Mouse (Mus musculus) thymus, postnatal 10 days (tissue): Measurements from ENCODE around the gene 1700019N19Rik.

Source experiments
- DNase-seq, 2 experiments: peaks; one replicate each; pipeline ENCODE4 v3.0.0; 2021; ENCODE audit warnings: low spot score in 2 of 2

1700019N19Rik gene

DNA sequence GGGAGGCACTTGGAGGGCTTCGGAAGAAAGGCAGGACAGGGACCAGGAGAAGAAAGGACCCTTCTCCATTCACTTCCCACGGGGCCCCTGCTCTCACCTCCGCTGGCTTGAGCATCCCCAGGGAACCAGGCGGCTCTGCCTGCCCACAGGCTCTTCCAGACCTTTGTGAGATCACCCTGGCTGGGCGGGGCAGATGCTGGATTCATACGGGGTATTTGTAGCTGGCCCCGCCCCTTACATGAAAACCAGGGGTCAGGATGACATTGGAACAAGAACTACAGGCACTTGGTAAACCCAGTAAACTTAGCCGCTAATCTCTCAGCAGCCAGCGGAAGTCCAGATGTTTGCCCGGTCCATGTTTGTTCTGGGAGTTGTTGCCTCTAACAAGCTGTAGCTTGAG, at the start of gene 1700019N19Rik:
Gene 1700019N19Rik, minus strand, starts transcription at position 178 of the 400 bp plus-strand sequence.
- DNase-seq: no peak

DNA sequence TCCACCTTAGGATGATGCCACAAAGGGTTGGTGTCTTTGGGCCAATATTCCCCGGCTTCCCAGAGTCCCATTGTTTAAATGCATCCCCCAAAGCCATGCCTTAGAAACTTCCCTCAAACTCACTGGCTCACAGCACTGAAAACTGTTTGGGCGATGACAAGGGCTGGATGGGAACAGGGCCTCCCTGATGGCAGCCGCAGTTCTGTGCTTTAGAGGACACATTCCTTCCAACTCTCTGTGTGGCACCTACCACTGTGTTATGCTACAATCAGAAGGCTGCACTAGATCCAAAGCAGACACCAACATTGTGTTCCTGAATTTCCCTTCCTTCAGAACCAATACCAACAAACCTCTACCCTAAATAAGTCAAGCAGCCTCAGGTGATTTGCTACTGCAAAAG, 49.3 kb upstream of the 1700019N19Rik start:
- DNase-seq: no peak

DNA sequence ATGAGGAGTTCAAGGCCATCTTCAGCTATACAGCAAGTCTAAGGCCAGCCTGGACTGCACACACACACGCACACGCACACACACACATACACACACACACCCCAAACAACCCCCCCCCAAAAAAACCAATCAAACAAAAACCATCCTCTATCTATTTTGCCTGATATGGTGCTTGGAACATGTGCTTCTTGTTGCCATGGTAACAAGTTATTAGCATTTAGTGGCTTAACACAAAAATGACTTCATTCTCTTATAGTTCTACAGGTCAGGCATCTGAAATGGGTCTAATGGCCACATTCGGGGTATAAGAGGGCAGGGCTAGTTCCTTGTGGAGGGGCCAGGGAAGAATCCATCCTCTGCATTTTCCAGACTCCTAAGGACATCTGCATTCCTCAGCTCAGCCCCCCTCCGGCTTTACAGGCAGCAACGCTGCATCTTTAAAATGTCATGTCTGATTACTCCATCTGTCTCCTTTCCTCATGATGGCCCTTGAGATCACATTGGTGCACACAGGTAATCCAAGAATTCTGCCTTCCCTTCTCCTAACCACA, 46.5 kb upstream of the 1700019N19Rik start:
- no peak for DNase-seq

DNA sequence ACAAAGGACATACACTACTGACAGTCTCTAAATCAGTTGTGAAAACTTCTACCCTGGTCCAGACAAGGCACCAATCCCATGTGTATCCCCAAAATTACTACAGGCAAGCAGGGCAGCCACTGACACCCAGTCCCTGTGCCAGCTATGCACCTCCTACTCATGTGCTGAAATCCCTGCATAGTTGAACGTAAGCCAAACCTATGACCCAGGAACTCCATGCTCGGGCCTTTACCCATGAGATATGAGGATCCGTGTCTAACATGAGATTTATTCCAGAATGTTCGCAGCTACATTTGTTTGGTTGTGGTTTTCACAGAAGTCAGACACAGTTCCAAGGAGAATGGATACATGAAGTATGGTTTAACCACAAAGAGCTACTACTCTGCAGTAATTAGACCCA, 45.5 kb upstream of the 1700019N19Rik start:
- no peak for DNase-seq

DNA sequence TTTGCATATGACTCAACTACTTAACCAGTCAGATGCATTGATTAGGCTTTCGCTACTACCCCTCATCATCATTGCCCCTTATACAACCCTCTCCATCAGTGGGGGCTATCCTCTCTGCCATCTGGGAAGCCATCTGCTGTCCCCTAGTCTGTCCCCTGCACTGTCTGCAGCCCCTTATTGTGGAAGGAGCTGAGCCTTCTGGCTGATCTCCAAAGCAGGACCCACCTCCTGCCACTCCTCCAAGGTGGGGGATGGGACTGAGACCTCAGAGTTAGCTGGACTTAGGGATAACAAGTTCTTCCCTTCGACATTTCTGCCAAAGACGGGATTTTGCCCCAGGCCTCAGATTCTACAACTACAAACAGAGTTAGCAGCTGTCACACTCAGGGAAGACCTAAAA, 45.1 kb upstream of the 1700019N19Rik start:
- no peak for DNase-seq

DNA sequence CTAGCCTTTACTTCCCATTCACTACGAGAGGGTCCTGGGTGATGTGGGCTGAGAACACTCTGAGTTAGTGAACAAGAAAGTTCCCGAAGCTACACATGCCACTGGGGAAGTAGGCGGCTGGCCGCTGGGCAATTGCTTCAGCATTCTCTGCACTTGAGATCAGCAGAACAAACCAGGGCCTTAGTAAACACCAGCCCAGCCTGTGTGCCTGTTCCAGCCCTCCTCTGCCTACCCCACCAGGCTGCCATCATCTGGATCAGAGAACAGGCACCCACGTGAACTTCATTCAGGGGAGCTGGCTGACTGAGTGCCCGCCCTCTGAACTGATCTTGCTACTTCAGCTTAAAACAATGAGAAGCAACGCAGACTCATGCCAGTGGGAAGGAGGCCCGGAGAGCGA, 44.4 kb upstream of the 1700019N19Rik start:
- DNase-seq: no peak

DNA sequence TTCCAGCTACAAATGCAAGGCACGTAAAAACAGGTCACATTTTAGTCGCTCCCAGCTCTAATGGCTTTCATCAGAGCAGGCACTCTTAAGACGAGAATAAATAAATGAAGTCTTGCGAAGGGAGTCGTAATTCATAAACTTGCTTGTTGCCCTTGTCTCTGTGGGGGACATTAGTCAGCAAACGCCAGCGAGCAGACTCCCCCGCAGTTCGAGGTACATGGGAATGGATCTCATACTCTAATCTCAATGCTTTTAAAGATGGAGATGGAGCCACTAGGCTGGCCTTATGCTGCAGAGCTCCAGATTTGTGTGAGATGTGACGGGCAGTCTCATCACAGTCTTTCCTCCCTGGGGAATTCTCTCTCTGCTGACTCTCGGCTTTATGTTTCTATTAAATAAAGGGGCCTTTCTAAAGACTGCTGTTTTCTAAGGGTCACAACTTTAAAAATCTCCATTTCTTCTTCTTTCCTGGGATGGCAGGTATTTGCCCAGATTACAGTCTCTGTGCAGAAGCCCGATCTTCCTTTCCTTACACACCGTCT, 39.4 kb upstream of the 1700019N19Rik start:
- no peak for DNase-seq

DNA sequence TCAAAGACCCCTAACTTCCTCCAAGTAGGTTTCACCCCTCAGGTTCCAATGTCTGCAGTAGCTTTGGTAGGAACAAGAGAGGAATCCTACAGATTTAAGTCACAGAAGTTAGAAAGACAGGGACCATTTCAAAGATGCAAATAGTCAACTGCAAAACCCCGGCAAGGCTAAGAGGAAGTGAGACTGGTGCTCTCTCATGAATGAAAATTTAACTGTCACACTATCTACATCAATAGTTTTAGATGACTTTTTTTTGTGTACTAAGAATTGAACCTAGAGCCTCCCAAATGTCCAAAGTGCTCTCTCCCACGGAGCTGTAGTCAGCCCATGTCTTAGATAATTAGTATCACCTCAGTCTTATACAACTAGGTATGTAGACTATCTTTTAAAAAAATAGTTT, 38.7 kb upstream of the 1700019N19Rik start:
- no peak for DNase-seq

DNA sequence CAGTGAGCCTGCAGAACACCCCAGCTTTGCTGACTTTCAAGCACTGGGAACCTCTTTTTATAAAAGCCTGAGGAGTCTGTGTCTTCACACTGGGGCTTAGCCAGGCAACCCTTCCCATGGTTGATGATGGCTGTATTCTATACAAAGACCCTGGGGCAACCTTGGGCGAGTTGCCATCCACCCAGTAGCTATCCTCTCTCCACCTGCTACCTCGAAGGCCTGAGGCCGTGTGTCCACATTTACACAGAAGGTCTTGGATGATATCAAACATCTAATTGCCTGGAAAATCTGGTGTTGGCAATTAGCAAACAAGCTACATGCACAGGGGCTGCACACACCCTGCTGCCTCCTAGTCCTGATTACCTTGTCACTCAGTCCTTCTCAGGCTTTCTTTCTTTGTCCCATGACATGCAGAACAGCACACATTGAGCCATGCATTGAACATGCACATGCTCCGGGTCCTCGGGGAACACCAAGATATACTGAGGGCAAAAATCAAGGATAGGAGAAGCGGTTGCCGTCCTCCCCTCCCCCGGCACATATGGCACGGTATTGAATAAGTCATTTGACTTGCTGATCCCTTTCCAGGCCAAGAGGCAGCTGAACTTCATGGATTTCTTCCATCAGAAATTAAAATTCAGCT, 37.1 kb upstream of the 1700019N19Rik start:
- DNase-seq: no peak

DNA sequence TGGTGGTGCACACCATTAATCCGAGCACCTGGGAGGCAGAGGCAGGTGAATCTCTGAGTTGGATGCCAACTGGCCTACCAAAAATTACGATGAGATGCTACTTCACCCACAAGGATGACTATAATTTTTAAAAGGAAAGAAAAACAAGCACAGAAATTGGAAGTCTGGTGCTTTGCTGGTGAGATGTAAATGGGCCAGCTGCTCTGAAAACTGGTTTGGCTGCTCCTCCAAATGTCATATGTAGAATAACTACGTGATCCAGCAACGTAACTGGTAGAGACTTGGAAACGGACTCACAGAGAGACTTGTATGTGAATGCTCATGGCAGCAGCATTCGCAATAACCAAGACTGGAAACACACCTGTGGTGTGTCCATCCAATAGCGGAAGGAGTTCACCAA, 35.9 kb upstream of the 1700019N19Rik start:
- DNase-seq: no peak

DNA sequence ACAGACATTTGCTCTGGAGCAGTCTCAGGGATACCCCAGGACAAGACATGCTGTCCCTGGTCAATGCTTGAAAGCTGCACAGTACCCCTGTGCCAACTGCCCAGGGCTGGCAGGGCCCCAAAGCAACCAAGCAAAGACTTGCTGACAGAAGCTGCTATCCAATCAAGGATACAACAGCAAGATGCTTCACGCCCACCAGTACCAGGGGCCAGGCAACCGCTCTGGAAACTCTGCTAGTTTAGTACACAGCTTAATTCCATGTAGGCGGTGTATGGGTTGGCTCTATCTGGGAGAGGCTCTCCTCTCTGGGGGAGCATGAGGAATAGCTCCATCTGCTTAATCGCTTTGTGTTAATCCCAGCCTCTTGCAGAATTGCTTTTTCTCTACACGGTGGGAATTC, 35.3 kb upstream of the 1700019N19Rik start:
- no peak for DNase-seq

DNA sequence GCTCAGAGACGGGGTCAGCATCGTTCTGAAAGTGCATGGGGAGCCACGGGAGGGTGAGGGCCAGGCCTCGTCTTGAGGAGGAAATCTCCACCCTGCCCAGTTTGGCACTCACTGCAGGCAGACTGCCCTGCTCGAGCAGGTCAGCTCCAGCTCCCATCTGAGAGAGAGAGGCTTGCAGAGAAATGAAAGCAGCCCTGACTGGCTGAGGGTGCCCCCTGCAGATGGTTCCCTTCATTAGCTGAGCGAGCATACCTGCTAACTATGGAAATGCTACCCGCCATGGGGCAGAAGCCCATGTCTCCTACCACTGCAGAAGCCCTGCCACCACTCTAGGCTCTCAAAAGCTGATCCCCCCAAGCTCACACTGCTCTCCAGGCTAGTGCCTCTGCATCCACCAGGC, 33.4 kb upstream of the 1700019N19Rik start:
- DNase-seq: no peak

DNA sequence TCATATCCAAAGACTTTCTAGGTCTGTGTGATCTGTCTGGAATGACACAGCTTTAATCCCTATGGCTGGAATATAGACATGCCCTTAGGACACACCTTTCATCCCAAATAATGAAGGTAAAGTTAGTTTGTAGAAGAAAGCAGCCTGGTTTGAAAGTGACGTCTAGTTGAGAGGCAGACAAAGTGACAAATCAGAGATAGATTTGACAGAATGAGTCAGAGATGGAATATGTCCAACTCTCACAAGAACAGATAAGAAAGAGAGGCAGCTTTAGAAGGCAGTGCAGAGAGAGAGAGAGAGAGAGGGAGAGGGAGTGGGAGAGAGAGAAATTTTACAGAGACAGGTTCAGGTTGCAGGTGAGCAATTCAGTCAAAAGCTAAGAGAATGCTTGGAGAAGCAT, 30.1 kb upstream of the 1700019N19Rik start:
- no peak for DNase-seq

DNA sequence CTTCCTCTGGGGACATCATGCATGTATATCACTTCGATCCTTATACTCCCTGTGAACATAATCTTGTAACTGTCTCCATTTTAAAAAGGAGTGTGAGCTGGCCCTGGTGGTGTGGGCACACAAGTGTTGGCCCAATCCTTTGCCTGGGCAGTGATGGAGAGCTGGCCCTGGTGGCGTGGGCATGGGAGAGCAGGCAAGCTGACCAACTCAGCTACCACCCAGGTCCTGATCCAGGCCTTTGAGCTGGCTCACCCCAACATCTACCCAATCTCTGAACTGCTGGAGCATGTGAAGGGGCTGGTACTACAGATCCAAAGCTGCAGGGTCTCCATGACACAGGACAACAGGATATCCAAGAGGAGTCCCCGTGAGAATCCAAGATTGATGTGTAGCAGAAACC, 29.0 kb upstream of the 1700019N19Rik start:
- no peak for DNase-seq

DNA sequence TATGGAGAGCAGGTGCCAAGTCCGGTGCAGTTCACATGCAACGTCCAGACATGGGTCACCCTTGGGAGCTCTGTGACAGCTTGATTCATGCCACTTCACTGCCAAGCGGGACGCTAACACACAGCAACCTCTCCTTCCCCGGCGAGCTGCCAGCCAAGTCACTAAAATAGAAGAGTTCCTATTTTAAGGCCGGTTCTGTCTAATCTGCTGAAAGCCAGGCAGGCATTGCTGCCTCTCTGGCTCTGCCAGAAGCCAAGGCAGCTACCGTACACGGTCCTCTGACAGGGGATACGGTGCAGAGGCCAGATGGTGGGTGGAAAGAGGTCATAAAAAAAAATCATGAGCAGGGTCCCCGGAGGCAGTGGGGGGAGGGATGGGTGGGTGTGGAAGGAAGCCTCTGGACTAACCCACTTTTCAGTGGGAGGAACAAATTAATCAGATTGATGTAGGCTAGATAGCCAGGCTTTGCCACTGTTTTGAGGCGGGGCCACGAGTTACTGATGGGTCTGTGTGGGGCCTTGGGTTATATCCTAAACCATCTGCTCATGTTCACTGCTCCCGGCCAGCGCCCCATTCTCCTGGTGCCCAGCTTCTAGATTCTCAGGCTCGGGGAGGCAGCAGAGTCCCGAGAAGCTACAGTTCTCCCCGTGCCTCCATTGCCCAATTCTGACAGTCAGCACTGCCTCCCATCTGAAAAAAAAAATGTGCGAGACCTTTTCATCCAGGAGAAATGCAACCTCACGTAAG, 28.4 kb upstream of the 1700019N19Rik start:
- DNase-seq: no peak

DNA sequence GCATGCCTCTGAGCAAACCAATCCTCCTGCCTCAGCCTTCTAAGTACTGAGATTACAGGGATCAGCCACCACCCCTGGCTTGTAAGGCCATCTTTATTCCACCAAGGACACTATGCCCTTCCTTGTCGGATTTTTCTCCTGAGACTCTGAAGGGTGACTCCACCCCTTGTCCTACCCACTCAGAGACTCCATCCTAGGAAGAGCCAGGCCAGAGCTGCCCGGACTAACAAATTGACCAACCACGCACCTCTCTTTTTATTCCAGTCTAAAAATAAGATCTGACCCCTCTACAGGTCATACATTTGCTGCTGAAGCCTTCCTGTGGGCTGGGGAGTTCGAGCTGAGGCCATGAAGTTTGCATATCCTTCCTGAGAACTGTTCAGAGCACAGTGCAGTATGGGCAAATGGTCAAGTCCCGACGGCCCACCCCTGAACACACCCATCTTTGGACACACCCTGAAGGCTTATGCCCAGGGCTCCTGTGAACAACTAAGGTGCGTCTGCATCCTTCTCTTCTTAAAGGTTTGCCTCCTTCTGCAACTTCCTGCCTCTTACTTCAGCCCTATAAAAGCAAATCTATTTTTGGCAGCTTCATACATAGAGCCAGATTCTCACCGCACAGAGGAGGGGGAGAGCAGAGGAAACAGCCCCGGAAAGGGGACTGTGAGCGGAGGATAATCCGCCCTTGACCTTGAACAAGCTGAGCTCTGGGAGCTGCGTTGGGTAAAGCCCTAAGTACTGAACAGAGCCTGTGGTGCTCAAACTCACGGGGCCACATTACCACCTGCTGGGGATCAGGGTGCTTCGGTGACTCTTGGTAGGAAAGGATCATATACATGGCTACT, 24.5 kb upstream of the 1700019N19Rik start:
- no peak for DNase-seq

DNA sequence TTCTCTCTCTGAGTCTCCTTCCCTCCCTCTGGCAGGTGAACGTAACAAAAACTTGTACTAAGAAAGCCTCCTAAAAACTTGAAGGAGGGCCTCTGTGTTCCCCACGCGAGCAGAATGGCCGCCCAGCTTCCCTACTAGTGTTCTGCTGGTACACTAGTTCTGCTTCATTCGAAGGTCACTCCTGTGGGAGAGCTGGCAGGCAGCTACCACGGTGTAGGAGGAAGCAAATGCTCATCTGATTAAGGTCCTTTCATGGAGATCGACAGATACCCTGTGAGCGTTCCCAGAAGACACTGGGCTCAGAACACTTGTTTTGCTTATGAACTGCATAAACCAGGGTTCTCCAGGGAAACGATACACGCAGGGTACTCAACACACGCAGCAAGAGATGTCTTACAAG, 23.1 kb upstream of the 1700019N19Rik start:
- no peak for DNase-seq

DNA sequence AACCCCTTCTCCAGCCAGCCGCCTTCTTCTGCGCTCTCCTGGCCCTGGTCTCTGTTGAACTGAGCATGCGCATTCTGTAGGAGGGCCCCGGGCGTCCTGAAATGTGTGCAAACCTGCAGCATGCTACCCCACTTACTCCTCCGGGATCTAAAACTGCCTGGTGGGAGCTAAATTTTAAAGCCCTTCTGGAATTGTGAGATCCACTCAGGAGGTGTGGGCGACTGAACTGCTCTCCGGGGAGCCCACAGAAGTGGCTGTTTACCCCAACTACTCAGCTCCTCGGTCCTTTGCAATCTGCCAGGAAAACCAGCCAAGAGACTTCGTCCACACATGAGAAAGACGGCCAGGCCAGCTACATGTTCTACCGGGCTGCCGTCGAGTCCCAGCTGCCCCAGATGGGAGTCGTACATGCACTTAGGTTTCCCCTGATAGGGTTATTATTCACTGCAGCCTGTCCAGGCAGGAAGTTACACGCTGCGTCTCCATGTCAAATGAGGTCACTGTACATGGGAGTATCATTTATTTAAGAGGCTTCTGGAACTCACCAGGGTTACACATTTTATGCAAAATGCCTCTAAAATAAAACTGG, 22.3 kb upstream of the 1700019N19Rik start:
- DNase-seq: no peak

DNA sequence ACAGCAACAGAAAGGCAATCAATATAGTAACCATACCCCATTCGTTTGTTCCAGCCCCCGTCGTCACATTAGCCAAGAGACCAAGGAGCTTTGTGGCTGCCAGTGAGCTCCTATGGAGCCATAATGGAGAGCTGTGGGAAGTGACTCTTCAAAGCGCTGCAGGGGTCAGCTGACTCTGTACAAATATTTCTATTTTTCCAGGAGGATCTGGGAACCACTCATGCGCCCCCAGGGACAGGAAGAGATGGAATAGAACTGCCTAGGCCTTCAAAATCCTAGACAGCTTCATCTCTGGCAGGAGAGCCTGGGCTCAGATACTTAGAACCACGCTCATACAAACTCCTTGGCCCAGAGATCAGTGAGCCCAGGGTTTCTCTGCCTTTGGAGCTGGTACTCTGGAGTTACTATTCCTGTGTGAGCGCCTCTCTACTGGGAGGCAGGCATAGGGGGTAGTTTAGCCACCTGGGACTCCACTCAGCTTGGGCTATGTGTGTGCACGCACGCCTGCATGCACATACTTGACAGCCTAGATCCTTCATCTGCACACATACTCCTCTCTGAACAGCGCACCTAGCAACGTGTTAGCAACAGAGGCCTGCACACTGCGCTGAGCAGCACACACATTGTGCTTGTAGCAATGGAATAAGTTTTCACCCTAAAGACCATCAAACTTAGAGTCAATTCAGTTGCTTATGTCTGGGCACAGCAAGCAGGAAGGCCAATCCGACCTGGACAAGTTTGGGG, 21.1 kb upstream of the 1700019N19Rik start:
- no peak for DNase-seq

DNA sequence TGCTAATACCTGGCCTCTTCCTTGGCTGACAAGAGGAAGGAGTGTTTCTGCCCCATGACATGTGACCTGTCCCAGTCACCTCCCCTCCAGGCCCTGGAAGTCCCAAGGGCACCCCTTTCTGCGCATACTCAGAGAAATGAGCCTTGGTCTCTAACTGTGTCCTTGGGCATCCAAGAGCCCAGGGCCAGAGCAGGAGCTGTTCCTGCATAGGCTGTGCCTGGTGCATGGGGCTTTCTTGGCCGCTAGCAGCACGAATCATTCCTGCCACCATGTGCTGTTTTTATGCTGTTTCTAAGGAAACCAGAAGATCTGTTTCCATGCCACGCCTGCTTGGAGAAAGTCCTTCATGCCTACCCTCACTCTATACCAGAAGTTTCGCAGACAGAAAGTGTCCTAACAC, 16.3 kb upstream of the 1700019N19Rik start:
- DNase-seq: no peak

DNA sequence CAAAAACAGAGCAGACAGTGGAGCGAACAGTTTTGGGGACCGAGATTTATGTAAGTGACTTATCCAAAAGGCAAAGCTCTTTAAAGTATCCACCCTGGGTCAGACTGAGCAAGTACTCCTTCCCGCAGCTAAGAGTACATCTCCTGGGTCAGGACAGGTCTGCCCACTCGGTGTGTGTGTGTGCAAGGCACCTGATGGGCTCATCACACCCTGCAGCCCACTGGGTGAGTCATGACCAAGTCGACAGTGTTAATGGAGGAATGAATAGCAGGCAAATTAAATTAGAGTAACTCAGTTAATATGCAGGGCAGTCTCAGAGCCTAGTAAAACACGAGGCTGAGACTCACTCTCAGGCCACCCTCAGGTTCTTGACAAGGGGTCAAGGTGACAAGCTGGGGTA, 14.6 kb upstream of the 1700019N19Rik start:
- DNase-seq: no peak
